20 mouse cellular contexts compared by ENCODE assay signal in the genomic region with DNA sequence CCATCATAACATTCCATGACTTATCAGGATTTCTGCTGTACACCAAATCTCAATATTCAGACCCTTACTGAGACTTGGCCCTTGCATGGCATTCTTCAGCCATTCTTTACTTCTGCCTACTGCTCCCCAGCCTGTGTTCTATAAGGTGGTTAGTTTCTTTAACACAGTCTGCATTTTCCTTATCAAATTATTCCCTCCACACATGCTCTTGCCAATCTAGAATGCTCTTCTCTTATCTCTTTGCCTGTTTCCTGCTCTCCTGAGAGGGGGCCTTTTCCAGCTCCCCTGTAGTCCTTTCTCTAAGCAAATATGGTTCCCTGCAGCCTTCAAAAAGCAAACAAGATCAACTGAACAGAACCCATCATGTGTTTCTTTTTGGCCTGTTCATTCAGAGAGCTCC.
"Had no signal": no experiment of that assay in that cellular context is flagged by ENCODE, and none has a peak within 500 bp of the region (broad histone marks: within the 10 kb centered on the region; RNA-seq: fewer than 3 reads in every experiment).

No protein-coding gene starts in this region.

- H3K27me3 ChIP-seq: megakaryocyte, embryonic 14.5 days; midbrain, embryonic 12.5 days; neural tube, embryonic 13.5 days; neural tube, embryonic 15.5 days had no signal

- H3K27ac ChIP-seq: midbrain, embryonic 10.5 days; midbrain, embryonic 12.5 days; neural tube, embryonic 13.5 days; neural tube, embryonic 15.5 days had no signal

- DNase-seq: lung, adult 18-20 months; lung, embryonic 14.5 days; lung, postnatal 10 days; lung, postnatal 4 days; midbrain, embryonic 14.5 days; retina, postnatal 1 day; right cerebral cortex, adult 18-20 months; right cerebral cortex, postnatal 25 days; right cerebral cortex, postnatal 4 days; spleen, adult 18-20 months; thymus, adult 18-20 months; thymus, postnatal 14 days; thymus, postnatal 36 days had no signal

- H3K9ac ChIP-seq: lung, embryonic 14.5 days; midbrain, embryonic 12.5 days; neural tube, embryonic 13.5 days; neural tube, embryonic 15.5 days had no signal

- H3K36me3 ChIP-seq: midbrain, embryonic 10.5 days; midbrain, embryonic 12.5 days; neural tube, embryonic 13.5 days; neural tube, embryonic 15.5 days had no signal

- H3K4me1 ChIP-seq: midbrain, embryonic 10.5 days; midbrain, embryonic 12.5 days; neural tube, embryonic 13.5 days; neural tube, embryonic 15.5 days had no signal

- H3K4me2 ChIP-seq: lung, embryonic 14.5 days; midbrain, embryonic 12.5 days; neural tube, embryonic 13.5 days; neural tube, embryonic 15.5 days had no signal

- H3K9me3 ChIP-seq: midbrain, embryonic 10.5 days; midbrain, embryonic 12.5 days; neural tube, embryonic 13.5 days; neural tube, embryonic 15.5 days had no signal

- ATAC-seq: midbrain, embryonic 16.5 days had no signal

- H3K4me3 ChIP-seq: megakaryocyte, embryonic 14.5 days; midbrain, embryonic 10.5 days; midbrain, embryonic 12.5 days; myocyte; neural tube, embryonic 13.5 days; neural tube, embryonic 15.5 days had no signal
